In the genomic region with DNA sequence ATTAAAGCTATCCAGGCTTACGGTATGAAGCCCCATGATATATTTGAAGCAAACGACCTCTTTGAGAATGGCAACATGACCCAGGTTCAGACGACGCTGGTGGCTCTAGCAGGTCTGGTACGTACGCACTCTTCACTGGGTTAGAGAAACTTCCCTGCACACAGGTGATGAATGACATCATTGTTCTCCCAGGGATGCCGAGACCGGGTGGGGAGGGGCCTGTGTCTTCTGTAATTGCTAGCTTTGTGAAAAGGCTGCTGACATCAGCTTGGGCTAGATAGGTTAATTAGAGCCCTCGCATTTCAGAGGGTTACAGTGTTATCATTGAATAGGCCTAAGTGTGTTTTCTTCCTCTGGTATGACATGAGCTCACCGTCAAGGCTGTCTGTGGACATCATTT, we compare ENCODE assay signal across 13 mouse cellular contexts.
"Had no signal": no experiment of that assay in that cellular context is flagged by ENCODE, and none has a peak within 500 bp of the region (broad histone marks: within the 10 kb centered on the region; RNA-seq: fewer than 3 reads in every experiment).

No protein-coding gene starts in this region.

- H3K4me3 ChIP-seq: liver, embryonic 13.5 days; midbrain, embryonic 12.5 days; midbrain, embryonic 15.5 days; neural tube, embryonic 12.5 days; neural tube, embryonic 15.5 days had no signal

- ATAC-seq: lung, postnatal 0 days; midbrain, embryonic 15.5 days had no signal

- H3K27ac ChIP-seq: liver, embryonic 13.5 days; macrophage; midbrain, embryonic 12.5 days; midbrain, embryonic 15.5 days; neural tube, embryonic 12.5 days; neural tube, embryonic 15.5 days had no signal

- H3K4me2 ChIP-seq: liver, embryonic 13.5 days; lung, embryonic 14.5 days; midbrain, embryonic 12.5 days; midbrain, embryonic 15.5 days; neural tube, embryonic 12.5 days; neural tube, embryonic 15.5 days had no signal

- H3K27me3 ChIP-seq: liver, embryonic 13.5 days; midbrain, embryonic 12.5 days; midbrain, embryonic 15.5 days; neural tube, embryonic 12.5 days; neural tube, embryonic 15.5 days had no signal

- H3K9me3 ChIP-seq: liver, embryonic 13.5 days; midbrain, embryonic 12.5 days; midbrain, embryonic 15.5 days; neural tube, embryonic 12.5 days; neural tube, embryonic 15.5 days had no signal

- DNase-seq: kidney, adult 9 months; kidney, postnatal 14 days; kidney, postnatal 4 days; liver, embryonic 13.5 days; lung, embryonic 14.5 days; thymus, adult 18-20 months; thymus, postnatal 36 days had no signal

- H3K9ac ChIP-seq: liver, embryonic 13.5 days; lung, embryonic 14.5 days; midbrain, embryonic 12.5 days; midbrain, embryonic 15.5 days; neural tube, embryonic 12.5 days; neural tube, embryonic 15.5 days had no signal
